Mouse (Mus musculus): ENCODE data around the gene Utp18.

Utp18 gene

GRCm38 (mm10) chr11:93828619-93829326, 56.8 kb downstream of the Utp18 start:
- DNase-seq: no peak

GRCm38 (mm10) chr11:93822261-93822660, 63.3 kb downstream of the Utp18 start:
- DNase-seq: no peak

GRCm38 (mm10) chr11:93821533-93821932, 64.0 kb downstream of the Utp18 start:
- DNase-seq: no peak

GRCm38 (mm10) chr11:93817966-93818738, 67.4 kb downstream of the Utp18 start:
- DNase-seq: peak; percentile 93

GRCm38 (mm10) chr11:93812955-93813354, 72.6 kb downstream of the Utp18 start:
- no peak for DNase-seq

- DNase-seq: peak; percentile 82
Measured at GRCm38 (mm10) chr11:93812125-93812868, 73.3 kb downstream of the Utp18 start.
